Mouse (Mus musculus): ENCODE measurements around the gene Ralb.

DNA sequence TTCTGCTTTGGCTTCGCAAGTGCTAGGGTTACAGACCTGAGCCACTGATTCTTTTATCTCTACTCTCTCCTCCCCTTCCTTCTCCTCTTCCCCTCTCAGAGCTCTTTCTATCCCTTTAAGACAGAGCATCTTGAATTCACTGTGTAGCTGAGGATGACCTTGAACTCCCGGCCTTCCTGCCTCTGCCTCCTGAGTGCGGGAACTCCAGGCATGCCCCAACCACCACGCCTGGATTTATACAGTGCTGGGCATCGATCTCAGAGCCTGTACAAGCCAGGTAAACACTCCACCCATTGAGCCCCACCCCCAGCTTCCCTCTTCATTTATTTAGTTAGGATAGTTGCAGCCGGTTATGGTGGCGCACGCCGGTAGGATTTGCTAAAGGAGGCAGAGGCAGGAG is 61.7 kb downstream of the Ralb start:
- TF ChIP-seq CTCF (IDR thresholded peaks at IDR 0.05; ENCODE audit: control insufficient read depth, insufficient read depth, low read length) = no peak
- no peak for TF ChIP-seq POLR2A (IDR thresholded peaks at IDR 0.05; ENCODE audit: borderline replicate concordance, control insufficient read depth, low read depth, low read length)
